Mouse (Mus musculus): Measurements from ENCODE around the gene Gja3. TPM values are rescaled to one million over a fixed set of nuclear protein-coding genes. Genes with fewer than 3 reads are reported as not detected.

Gene Gja3
- total RNA-seq (2012; rRNA removed): not detected in 2 replicates
- not detected for polyA plus RNA-seq (2012; ENCODE audit: insufficient read depth in 1 of 2, insufficient read length in 2 of 2, low read depth in 1 of 2, low replicate concordance in 2 of 2, missing spikeins in 1 of 2)

DNA sequence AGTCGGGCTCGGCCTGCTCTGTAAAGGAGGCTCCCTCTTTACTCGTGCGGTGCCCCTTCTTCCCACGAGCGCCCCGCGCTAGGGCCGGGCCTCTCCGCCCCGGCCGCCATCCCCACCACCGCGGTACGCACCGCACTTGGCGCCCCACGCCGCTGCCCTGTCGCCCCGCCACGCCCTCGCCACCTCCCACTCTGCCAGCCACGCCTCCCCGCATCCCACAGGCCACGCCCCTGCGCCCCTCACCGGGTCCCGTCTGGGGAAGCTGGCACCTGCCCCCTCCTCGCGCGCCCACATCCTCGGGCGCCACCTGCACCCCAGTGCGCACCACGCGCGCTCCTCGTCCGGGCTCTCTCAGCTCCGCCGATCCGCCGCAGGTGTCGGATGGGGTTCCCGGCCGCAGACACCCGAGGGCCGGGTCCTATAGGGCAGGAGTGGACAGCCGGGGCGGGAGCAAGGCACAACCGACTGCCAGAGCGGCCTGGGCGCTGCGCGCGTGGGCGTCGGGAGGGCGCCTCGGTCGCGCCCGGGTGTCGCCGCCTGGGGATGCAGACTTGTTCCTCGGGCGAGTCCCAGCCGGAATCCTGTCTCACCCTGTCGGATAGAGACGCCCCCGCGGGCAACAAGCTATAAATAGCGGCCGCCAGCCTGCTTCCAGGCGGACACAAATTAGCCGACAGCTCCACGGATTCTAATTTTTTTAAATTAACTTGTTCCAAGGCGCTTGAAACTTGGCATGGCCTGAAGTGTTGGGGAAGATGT lies at the start of gene Gja3:
TSS of gene Gja3 (minus strand) at position 538 of the 759 bp plus-strand sequence.
- DNase-seq (ENCODE audit: low read depth, low spot score): no peak
- Histone ChIP-seq H3K4me1 (ENCODE audit: control insufficient read depth in 1 of 2, insufficient read depth in 2 of 2, low read length in 2 of 2) (no peaks in the 10 kb centered on the region), H3K36me3 (ENCODE audit: control insufficient read depth in 1 of 2, insufficient read depth in 2 of 2, low read length in 2 of 2) (no peaks in the 10 kb centered on the region), H3K79me2 (ENCODE audit: control insufficient read depth, insufficient read depth, low read length, poor library complexity) (no peaks in the 10 kb centered on the region), H3K9ac (ENCODE audit: control insufficient read depth, low read depth, low read length, poor library complexity, severe bottlenecking) (no peak within 1 kb of the TSS), H3K27ac (ENCODE audit: control insufficient read depth, low read depth, low read length) (no peak within 1 kb of the TSS), H3K9me3 (replicated peaks; ENCODE audit: insufficient read depth, low read length) (no peaks in the 10 kb centered on the region), H3K4me3 (ENCODE audit: control insufficient read depth in 1 of 2, insufficient read depth in 1 of 2, low read depth in 2 of 2, low read length in 2 of 2) (no peak within 1 kb of the TSS), H3K27me3 (ENCODE audit: control insufficient read depth in 1 of 2, insufficient read depth in 2 of 2, low read length in 2 of 2) (peaks cover 0 to 1% of the 10 kb centered on the region in 2 experiments; a peak in 2 of 4 replicates)
- TF ChIP-seq RCOR1 (IDR thresholded peaks at IDR 0.05; ENCODE audit: low read depth, low read length) (no peak), MAZ (IDR thresholded peaks at IDR 0.05; ENCODE audit: low read depth, low read length) (no peak), ZKSCAN1 (IDR thresholded peaks at IDR 0.05; ENCODE audit: low read depth, low read length) (no peak), NRF1 (IDR thresholded peaks at IDR 0.05; ENCODE audit: insufficient read depth, low read depth, low read length, poor library complexity, severe bottlenecking) (no peak), KAT2A (conservative IDR thresholded peaks at IDR 0.05; ENCODE audit: low read depth, low read length) (no peak), SMC3 (IDR thresholded peaks at IDR 0.05; ENCODE audit: low read depth, low read length) (no peak), JUND (IDR thresholded peaks at IDR 0.05; ENCODE audit: low read depth, low read length) (no peak), NELFE (IDR thresholded peaks at IDR 0.05; ENCODE audit: low read depth, low read length) (no peak), GABPA (IDR thresholded peaks at IDR 0.05; ENCODE audit: low read depth, low read length) (no peak)

DNA sequence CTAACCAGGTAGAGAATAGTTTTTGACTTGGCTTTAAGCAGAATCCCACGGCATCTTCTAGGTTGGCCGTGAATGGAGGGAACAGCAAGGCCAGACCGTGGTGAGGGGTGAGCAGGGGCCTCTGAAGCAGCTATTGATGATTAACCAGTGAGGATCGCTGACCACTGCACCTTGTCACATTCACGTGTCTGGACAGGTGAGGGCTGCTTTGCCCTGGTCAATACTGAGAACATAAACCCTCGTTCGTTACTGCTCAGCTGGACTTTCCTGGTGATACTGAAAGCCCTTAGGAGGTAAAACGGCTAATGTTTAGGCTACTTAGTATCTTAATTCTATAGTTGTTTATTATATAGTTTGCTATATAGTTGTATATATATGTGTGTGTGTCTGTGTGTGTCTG lies 49.2 kb upstream of the Gja3 start:
- Histone ChIP-seq H3K79me2 (ENCODE audit: control insufficient read depth, insufficient read depth, low read length, poor library complexity) (no peaks in the 10 kb centered on the region), H3K9ac (ENCODE audit: control insufficient read depth, low read depth, low read length, poor library complexity, severe bottlenecking) (no peak overlapping the region), H3K27me3 (ENCODE audit: control insufficient read depth in 1 of 2, insufficient read depth in 2 of 2, low read length in 2 of 2) (peaks cover 0 to 3% of the 10 kb centered on the region in 2 experiments; a peak in 1 of 4 replicates), H3K27ac (ENCODE audit: control insufficient read depth, low read depth, low read length) (no peak overlapping the region), H3K4me3 (ENCODE audit: control insufficient read depth in 1 of 2, insufficient read depth in 1 of 2, low read depth in 2 of 2, low read length in 2 of 2) (no peak overlapping the region), H3K4me1 (ENCODE audit: control insufficient read depth in 1 of 2, insufficient read depth in 2 of 2, low read length in 2 of 2) (no peaks in the 10 kb centered on the region), H3K36me3 (ENCODE audit: control insufficient read depth in 1 of 2, insufficient read depth in 2 of 2, low read length in 2 of 2) (no peaks in the 10 kb centered on the region), H3K9me3 (replicated peaks; ENCODE audit: insufficient read depth, low read length) (no peaks in the 10 kb centered on the region)
- TF ChIP-seq KAT2A (conservative IDR thresholded peaks at IDR 0.05; ENCODE audit: low read depth, low read length): no peak
- no peak for TF ChIP-seq ZKSCAN1 (IDR thresholded peaks at IDR 0.05; ENCODE audit: low read depth, low read length)
- TF ChIP-seq POLR2AphosphoS2 (IDR thresholded peaks at IDR 0.05; ENCODE audit: low read length): no peak
- TF ChIP-seq TBP (IDR thresholded peaks at IDR 0.05; ENCODE audit: low read depth, low read length): no peak
- TF ChIP-seq BHLHE40 (IDR thresholded peaks at IDR 0.05; ENCODE audit: borderline replicate concordance, low read depth, low read length): no peak
- no peak for TF ChIP-seq UBTF (IDR thresholded peaks at IDR 0.05; ENCODE audit: borderline replicate concordance, insufficient read depth, low read depth, low read length)
- no peak for TF ChIP-seq MXI1 (IDR thresholded peaks at IDR 0.05; ENCODE audit: low read depth, low read length)
- TF ChIP-seq MEF2A (IDR thresholded peaks at IDR 0.05; ENCODE audit: extremely low read depth, insufficient replicate concordance, low read depth, low read length, poor library complexity, severe bottlenecking): no peak
- DNase-seq (ENCODE audit: low read depth, low spot score): no peak
